Mouse (Mus musculus): ENCODE measurements at regions not wholly inside any gene's neighbourhood (a gene's known extent, or its start where the extent isn't known, plus 50 kb on each side); places are given as distances from the start of the nearest gene placed in this dataset.
"Not testable (repeated sequence)": the region's sequence is repeated elsewhere in the genome, so short reads cannot be mapped to it uniquely, and the experiment has no call there.

DNA sequence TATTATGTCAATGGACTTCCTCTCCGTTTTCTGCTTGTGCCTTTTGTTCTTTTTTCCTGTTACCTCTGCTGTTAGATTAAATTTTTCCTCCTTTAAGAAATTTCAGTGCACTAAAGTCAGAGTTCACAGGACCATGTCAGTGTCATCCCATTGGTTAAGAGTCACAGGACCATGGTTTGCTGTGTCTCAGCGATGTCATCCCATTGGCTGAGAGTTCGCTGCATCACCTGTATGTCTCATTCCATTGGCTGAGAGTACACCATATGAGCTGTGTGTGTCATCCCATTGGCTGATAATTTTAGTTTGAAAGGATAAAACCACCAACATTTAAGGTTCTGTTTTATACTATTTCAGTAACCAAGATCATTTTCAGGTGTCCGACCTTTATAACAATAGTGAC is 50.7 kb upstream of the Jade1 start:
- H3K36me3 ChIP-seq, result no peaks in the 10 kb centered on the region

GRCm38 (mm10) chr3:41502161-41502560 is 53.4 kb upstream of the Jade1 start:
- 0 out of 2 replicates have a peak, but pooled peaks cover 1% of the 10 kb centered on the region for H3K4me1 ChIP-seq
- H3K4me3 ChIP-seq, result no peak overlapping the region
- no peaks in the 10 kb centered on the region for H3K27me3 ChIP-seq (replicated peaks)
- no peaks in the 10 kb centered on the region for H3K36me3 ChIP-seq
- no peaks in the 10 kb centered on the region for H3K9me3 ChIP-seq
- ATAC-seq (ENCODE audit: low FRiP score, low read depth), result no peak
- no peak overlapping the region for H3K27ac ChIP-seq
- 91% methylated on average over 3 of the region's 3 CpGs for WGBS
- H3K9ac ChIP-seq, result no peak overlapping the region
- no peak overlapping the region for H3K4me2 ChIP-seq (replicated peaks)

More for the DNA sequence above, 50.7 kb upstream of the Jade1 start:
- Histone ChIP-seq H3K4me3 (no peak overlapping the region), H3K4me1 (no peaks in the 10 kb centered on the region), H3K9me3 (no peaks in the 10 kb centered on the region), H3K27ac (no peak overlapping the region), H3K4me2 (replicated peaks) (no peak overlapping the region), H3K9ac (no peak overlapping the region), H3K27me3 (replicated peaks) (no peaks in the 10 kb centered on the region)
- 91% methylated on average over 4 of the region's 4 CpGs for WGBS
- no peak for ATAC-seq (ENCODE audit: low FRiP score, low read depth)

DNA sequence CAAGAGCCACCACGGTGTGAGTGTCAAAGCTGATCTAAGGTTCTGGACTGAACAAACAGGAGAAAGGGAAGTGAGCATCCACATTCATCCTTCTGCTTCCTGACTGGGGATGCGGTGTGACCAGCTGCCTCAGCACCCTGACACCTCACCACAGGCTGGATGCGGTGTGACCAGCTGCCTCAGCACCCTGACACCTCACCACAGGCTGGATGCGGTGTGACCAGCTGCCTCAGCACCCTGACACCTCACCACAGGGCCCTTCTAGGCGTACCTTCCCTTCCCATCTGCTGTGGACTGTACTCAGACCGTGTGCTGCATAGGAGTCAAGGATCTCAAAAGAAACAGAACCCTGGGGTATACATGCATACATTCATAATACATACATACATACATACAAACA is 53.9 kb upstream of the Jade1 start:
- not testable (repeated sequence) for H3K9me3 ChIP-seq; H3K4me3 ChIP-seq; H3K9ac ChIP-seq; H3K4me2 ChIP-seq (replicated peaks); H3K4me1 ChIP-seq; H3K27ac ChIP-seq; H3K36me3 ChIP-seq; H3K27me3 ChIP-seq (replicated peaks); ATAC-seq (ENCODE audit: low FRiP score, low read depth)
- WGBS, result 74% methylated on average over 6 of the region's 6 CpGs

GRCm38 (mm10) chr3:41501124-41501523 is 54.4 kb upstream of the Jade1 start:
- no peak for ATAC-seq (ENCODE audit: low FRiP score, low read depth)
- Histone ChIP-seq H3K4me1 (0 out of 2 replicates have a peak, but pooled peaks cover 2% of the 10 kb centered on the region), H3K27ac (no peak overlapping the region), H3K4me3 (no peak overlapping the region), H3K9ac (no peak overlapping the region), H3K4me2 (replicated peaks) (no peak overlapping the region), H3K36me3 (no peaks in the 10 kb centered on the region), H3K27me3 (replicated peaks) (no peaks in the 10 kb centered on the region), H3K9me3 (no peaks in the 10 kb centered on the region)
- 79% methylated on average over 6 of the region's 6 CpGs for WGBS

DNA sequence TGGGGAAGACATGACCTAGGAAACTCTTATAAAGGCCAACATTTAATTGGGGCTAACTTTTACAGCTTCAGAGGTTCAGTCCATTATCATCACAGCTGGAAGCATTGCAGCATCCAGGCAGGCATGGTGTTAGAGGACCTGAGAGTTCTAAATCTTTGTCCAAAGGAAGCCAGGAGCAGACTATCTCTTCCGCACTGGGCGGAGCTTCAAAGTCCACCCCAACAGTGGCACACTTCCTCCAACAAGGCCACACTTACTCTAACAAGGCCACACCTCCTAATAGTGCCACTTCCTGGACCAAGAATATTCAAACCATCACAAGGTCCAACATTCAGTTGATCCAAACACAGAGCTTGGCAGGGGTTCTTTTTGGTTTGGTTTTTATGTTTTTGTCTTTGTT is 55.9 kb upstream of the Jade1 start:
- 86% methylated on average over 2 of the region's 2 CpGs for WGBS
- no peaks in the 10 kb centered on the region for H3K9me3 ChIP-seq
- H3K9ac ChIP-seq, result no peak overlapping the region
- no peak for ATAC-seq (ENCODE audit: low FRiP score, low read depth)
- H3K4me2 ChIP-seq (replicated peaks), result no peak overlapping the region
- H3K4me3 ChIP-seq, result no peak overlapping the region
- no peaks in the 10 kb centered on the region for H3K27me3 ChIP-seq (replicated peaks)
- H3K27ac ChIP-seq, result no peak overlapping the region
- 0 out of 2 replicates have a peak, but pooled peaks cover 2% of the 10 kb centered on the region for H3K4me1 ChIP-seq
- H3K36me3 ChIP-seq, result no peaks in the 10 kb centered on the region

- 78% methylated on average over 7 of the region's 7 CpGs for WGBS
- ATAC-seq (ENCODE audit: low FRiP score, low read depth), result no peak
These were observed 56.7 kb upstream of the Jade1 start for GRCm38 (mm10) chr3:41498791-41499190.

DNA sequence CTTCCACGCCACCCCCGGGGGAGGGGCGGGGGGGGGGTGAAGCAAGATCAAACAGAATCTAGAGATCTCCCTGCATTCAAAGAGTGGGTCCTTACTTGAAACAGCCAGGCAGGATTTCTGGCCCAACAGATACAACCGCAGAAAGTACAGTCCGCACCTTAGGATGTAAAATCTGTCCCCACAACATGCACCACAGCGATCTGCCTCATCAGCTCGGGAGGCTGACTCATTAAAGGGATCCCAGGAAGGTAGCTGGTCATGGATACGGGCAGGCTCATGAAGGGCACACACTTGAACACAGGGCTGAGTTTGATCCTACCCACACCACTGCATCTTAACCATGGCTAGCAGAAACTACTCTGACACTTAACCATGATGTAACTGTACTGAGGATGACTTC is 57.8 kb upstream of the Jade1 start:
- Histone ChIP-seq H3K27ac (no peak overlapping the region), H3K4me2 (replicated peaks) (no peak overlapping the region), H3K27me3 (replicated peaks) (no peaks in the 10 kb centered on the region), H3K4me3 (no peak overlapping the region), H3K36me3 (no peaks in the 10 kb centered on the region), H3K9ac (no peak overlapping the region), H3K9me3 (no peaks in the 10 kb centered on the region), H3K4me1 (0 out of 2 replicates have a peak, but pooled peaks cover 2% of the 10 kb centered on the region)
- ATAC-seq (ENCODE audit: low FRiP score, low read depth), result no peak
- WGBS, result 70% methylated on average over 8 of the region's 8 CpGs

More at GRCm38 (mm10) chr3:41498791-41499190, 56.7 kb upstream of the Jade1 start:
- Histone ChIP-seq H3K4me2 (replicated peaks) (no peak overlapping the region), H3K36me3 (no peaks in the 10 kb centered on the region), H3K4me1 (0 out of 2 replicates have a peak, but pooled peaks cover 2% of the 10 kb centered on the region), H3K9me3 (no peaks in the 10 kb centered on the region), H3K4me3 (no peak overlapping the region), H3K9ac (no peak overlapping the region), H3K27ac (no peak overlapping the region), H3K27me3 (replicated peaks) (no peaks in the 10 kb centered on the region)

- Histone ChIP-seq H3K36me3 (no peaks in the 10 kb centered on the region), H3K9me3 (no peaks in the 10 kb centered on the region), H3K4me1 (0 out of 2 replicates have a peak, but pooled peaks cover 2% of the 10 kb centered on the region), H3K27me3 (replicated peaks) (no peaks in the 10 kb centered on the region), H3K9ac (no peak overlapping the region), H3K4me2 (replicated peaks) (no peak overlapping the region), H3K27ac (no peak overlapping the region), H3K4me3 (no peak overlapping the region)
- WGBS, result 56% methylated on average over 11 of the region's 13 CpGs
- no peak for ATAC-seq (ENCODE audit: low FRiP score, low read depth)
These were observed 58.4 kb upstream of the Jade1 start for GRCm38 (mm10) chr3:41496931-41497710.

GRCm38 (mm10) chr3:41495893-41496292 is 59.6 kb upstream of the Jade1 start:
- Histone ChIP-seq H3K4me2 (replicated peaks) (no peak overlapping the region), H3K4me1 (0 out of 2 replicates have a peak, but pooled peaks cover 2% of the 10 kb centered on the region), H3K4me3 (no peak overlapping the region), H3K27me3 (replicated peaks) (no peaks in the 10 kb centered on the region), H3K27ac (no peak overlapping the region), H3K9me3 (no peaks in the 10 kb centered on the region), H3K36me3 (no peaks in the 10 kb centered on the region), H3K9ac (no peak overlapping the region)
- no peak for ATAC-seq (ENCODE audit: low FRiP score, low read depth)
- 76% methylated on average over 3 of the region's 3 CpGs for WGBS

GRCm38 (mm10) chr3:41495097-41495496 is 60.4 kb upstream of the Jade1 start:
- H3K27ac ChIP-seq, result no peak overlapping the region
- WGBS, result 82% methylated on average over 5 of the region's 5 CpGs
- no peaks in the 10 kb centered on the region for H3K36me3 ChIP-seq
- no peak overlapping the region for H3K9ac ChIP-seq
- no peak overlapping the region for H3K4me2 ChIP-seq (replicated peaks)
- ATAC-seq (ENCODE audit: low FRiP score, low read depth), result no peak
- 0 out of 2 replicates have a peak, but pooled peaks cover 2% of the 10 kb centered on the region for H3K4me1 ChIP-seq
- H3K4me3 ChIP-seq, result no peak overlapping the region
- no peaks in the 10 kb centered on the region for H3K27me3 ChIP-seq (replicated peaks)
- H3K9me3 ChIP-seq, result no peaks in the 10 kb centered on the region

DNA sequence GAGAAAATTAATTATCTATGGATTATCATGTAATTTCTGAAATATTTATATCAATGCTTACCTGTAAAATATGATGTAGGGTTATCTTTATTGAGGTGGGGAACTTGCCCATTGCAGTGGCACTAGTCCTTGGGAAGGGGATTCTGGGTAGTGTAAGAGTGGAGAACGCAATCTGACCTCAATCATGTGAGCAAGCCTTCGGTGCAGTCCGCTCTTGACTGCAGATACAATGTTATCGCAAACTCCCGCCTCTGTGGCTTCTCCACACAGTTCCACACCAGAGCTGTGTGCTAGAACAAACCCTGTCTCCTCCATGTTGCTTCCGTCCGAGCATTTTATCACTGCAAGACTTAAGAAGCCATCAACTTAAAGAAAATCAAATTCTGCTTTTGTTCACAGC is 62.1 kb upstream of the Jade1 start:
- H3K9ac ChIP-seq, result no peak overlapping the region
- no peaks in the 10 kb centered on the region for H3K27me3 ChIP-seq (replicated peaks)
- no peak for ATAC-seq (ENCODE audit: low FRiP score, low read depth)
- no peaks in the 10 kb centered on the region for H3K36me3 ChIP-seq
- H3K9me3 ChIP-seq, result no peaks in the 10 kb centered on the region
- no peak overlapping the region for H3K4me3 ChIP-seq
- 96% methylated on average over 7 of the region's 7 CpGs for WGBS
- 0 out of 2 replicates have a peak, but pooled peaks cover 2% of the 10 kb centered on the region for H3K4me1 ChIP-seq
- H3K4me2 ChIP-seq (replicated peaks), result no peak overlapping the region
- no peak overlapping the region for H3K27ac ChIP-seq

GRCm38 (mm10) chr3:41492727-41493392 is 62.7 kb upstream of the Jade1 start:
- no peaks in the 10 kb centered on the region for H3K36me3 ChIP-seq
- WGBS, result 90% methylated on average over 13 of the region's 13 CpGs

More at GRCm38 (mm10) chr3:41492727-41493392, 62.7 kb upstream of the Jade1 start:
- H3K4me2 ChIP-seq (replicated peaks), result no peak overlapping the region
- no peaks in the 10 kb centered on the region for H3K9me3 ChIP-seq
- no peak overlapping the region for H3K9ac ChIP-seq
- H3K27ac ChIP-seq, result no peak overlapping the region
- H3K27me3 ChIP-seq (replicated peaks), result no peaks in the 10 kb centered on the region
- no peak overlapping the region for H3K4me3 ChIP-seq
- 0 out of 2 replicates have a peak, but pooled peaks cover 2% of the 10 kb centered on the region for H3K4me1 ChIP-seq
- ATAC-seq (ENCODE audit: low FRiP score, low read depth), result no peak
